Mouse (Mus musculus) lung, embryonic 14.5 days (tissue): ENCODE results near the gene Polr1c. TPM values are rescaled to one million over a fixed set of nuclear protein-coding genes. Genes with fewer than 3 reads are reported as not detected.

ENCODE experiments used
- ATAC-seq: fragments of 200-750 bp; cut with Nextera tagmentation; 2 replicates; pipeline ENCODE4 v1.8.0; 2017; ENCODE audit warnings: mild to moderate bottlenecking, moderate TSS enrichment, moderate library complexity; ENCODE audit not compliant: insufficient read depth
- DNase-seq: peaks from one replicate; pipeline ENCODE4 v3.0.0-alpha.2; 2015
- H3K27ac ChIP-seq: fragments of 300-500 bp; sonication (generic); 2 replicates; pipeline ENCODE4 v1.5.1; 2014; ENCODE audit warnings: low read depth, mild to moderate bottlenecking, moderate library complexity
- H3K27me3 ChIP-seq: fragments of 300-500 bp; sonication (generic); 2 replicates; pipeline ENCODE4 v1.6.1; 2014; ENCODE audit warnings: low read length, control low read depth; ENCODE audit not compliant: insufficient read depth
- H3K36me3 ChIP-seq: fragments of 300-500 bp; sonication (generic); 2 replicates; pipeline ENCODE4 v1.6.1; 2014; ENCODE audit warnings: control low read depth; ENCODE audit not compliant: insufficient read depth
- H3K4me1 ChIP-seq: fragments of 300-500 bp; sonication (generic); 2 replicates; pipeline ENCODE4 v1.6.1; 2014; ENCODE audit warnings: antibody characterized with exemption, control low read depth; ENCODE audit not compliant: insufficient read depth
- H3K4me2 ChIP-seq: fragments of 300-500 bp; sonication (generic); 2 replicates; pipeline ENCODE4 v1.6.1; 2014; ENCODE audit warnings: mild to moderate bottlenecking
- H3K4me3 ChIP-seq: fragments of 300-500 bp; sonication (generic); 2 replicates; pipeline ENCODE4 v1.5.1; 2014; ENCODE audit warnings: low read depth, low read length
- H3K9ac ChIP-seq: fragments of 300-500 bp; sonication (generic); 2 replicates; pipeline ENCODE4 v1.6.1; 2014
- H3K9me3 ChIP-seq: fragments of 300-500 bp; sonication (generic); 2 replicates; pipeline ENCODE4 v1.6.1; 2016; ENCODE audit warnings: low read depth, low read length, control low read depth
- CTCF ChIP-seq: IDR thresholded peaks from 2 replicates; pipeline ENCODE4 v1.5.1; 2016; ENCODE audit warnings: antibody characterized with exemption, low read depth
- WGBS: fragments of 180-500 bp; shearing (Covaris S2); extraction: QIAGEN DNeasy Blood & Tissue Kit; methylation state at CpG from one replicate; pipeline ENCODE4 v1.1.7; 2014; 5-methylcytosine and 5-hydroxymethylcytosine counted together
- polyA plus RNA-seq: library from polyadenylated mRNA; unstranded; fragments of >200 nt; fragmentation: Nextera tagmentation; extraction: Ambion mirVana; gene quantifications from 2 replicates; pipeline ENCODE4 v1.2.1, GENCODE M21; 2014

Polr1c gene
- polyA plus RNA-seq, 1 experiment from 2014 or later: 96.0 TPM

- no peak within 1 kb of the TSS for H3K27ac ChIP-seq
- peak within 1 kb of the TSS; percentile 48 for H3K9ac ChIP-seq
- TF ChIP-seq CTCF: no peak
- H3K27me3 ChIP-seq: peaks cover 18% of the 10 kb centered on the region
- peak within 1 kb of the TSS; percentile 100 for H3K4me2 ChIP-seq
- peak; percentile 83 for ATAC-seq
- peak; percentile 95 for DNase-seq
- peak within 1 kb of the TSS; percentile 65 for H3K4me3 ChIP-seq
- WGBS: 2% methylated on average over 48 of the region's 48 CpGs
- peaks cover 53% of the 10 kb centered on the region for H3K36me3 ChIP-seq
- no peaks in the 10 kb centered on the region for H3K4me1 ChIP-seq
- 0 out of 2 replicates have a peak, but pooled peaks cover 3% of the 10 kb centered on the region for H3K9me3 ChIP-seq
These were observed 5.7 kb upstream of the Polr1c start, which contains the start of gene Lrrc73 for GRCm38 (mm10) chr17:46253452-46254084. TSS of gene Lrrc73 (plus strand) at chr17:46253531.

GRCm38 (mm10) chr17:46252571-46253451 is 5.0 kb upstream of the Polr1c start:
- no peak overlapping the region for H3K27ac ChIP-seq
- DNase-seq (peak; percentile 77), ATAC-seq (no peak)
- H3K4me2 ChIP-seq: peak overlapping the region; percentile 100
- H3K9me3 ChIP-seq: 0 out of 2 replicates have a peak, but pooled peaks cover 3% of the 10 kb centered on the region
- no peaks in the 10 kb centered on the region for H3K4me1 ChIP-seq
- peak; percentile 53 for TF ChIP-seq CTCF
- H3K9ac ChIP-seq: peak overlapping the region; percentile 48; the same call in 1 of the 2 replicates
- H3K4me3 ChIP-seq: peak overlapping the region; percentile 65
- peaks cover 45% of the 10 kb centered on the region for H3K36me3 ChIP-seq
- 62% methylated on average over 14 of the region's 14 CpGs for WGBS
- peaks cover 18% of the 10 kb centered on the region for H3K27me3 ChIP-seq

GRCm38 (mm10) chr17:46251174-46251573 is 3.3 kb upstream of the Polr1c start:
- Histone ChIP-seq H3K36me3 (peaks cover 43% of the 10 kb centered on the region), H3K27ac (no peak overlapping the region), H3K4me2 (no peak overlapping the region), H3K9ac (no peak overlapping the region), H3K4me3 (no peak overlapping the region), H3K4me1 (peaks cover 6% of the 10 kb centered on the region; the same call in 1 of the 2 replicates), H3K27me3 (peaks cover 18% of the 10 kb centered on the region), H3K9me3 (no peaks in the 10 kb centered on the region)
- WGBS: 79% methylated on average over 7 of the region's 7 CpGs
- ATAC-seq (no peak), DNase-seq (no peak)
- TF ChIP-seq CTCF: no peak

GRCm38 (mm10) chr17:46248189-46248522 is 302 bp upstream of the Polr1c start:
- peak overlapping the region; percentile 69 for H3K27ac ChIP-seq
- no peak for TF ChIP-seq CTCF
- peak overlapping the region; percentile 96 for H3K4me3 ChIP-seq
- no peaks in the 10 kb centered on the region for H3K9me3 ChIP-seq
- WGBS: under 1% methylated on average over 37 of the region's 37 CpGs
- no peak for DNase-seq
- H3K36me3 ChIP-seq: peaks cover 73% of the 10 kb centered on the region
- H3K4me1 ChIP-seq: peaks cover 6% of the 10 kb centered on the region; the same call in 1 of the 2 replicates
- H3K9ac ChIP-seq: peak overlapping the region; percentile 91
- peak; percentile 32; the same call in 1 of the 2 replicates for ATAC-seq
- no peaks in the 10 kb centered on the region for H3K27me3 ChIP-seq
- peak overlapping the region; percentile 89 for H3K4me2 ChIP-seq

- Histone ChIP-seq H3K4me2 (no peak overlapping the region), H3K27ac (no peak overlapping the region; the same call in 1 of the 2 replicates), H3K36me3 (peaks cover 81% of the 10 kb centered on the region), H3K4me1 (peaks cover 6% of the 10 kb centered on the region; the same call in 1 of the 2 replicates), H3K9ac (no peak overlapping the region), H3K4me3 (no peak overlapping the region), H3K9me3 (no peaks in the 10 kb centered on the region), H3K27me3 (no peaks in the 10 kb centered on the region)
- DNase-seq (peak; percentile 32), ATAC-seq (no peak)
- 65% methylated on average over 10 of the region's 10 CpGs for WGBS
- TF ChIP-seq CTCF: no peak
These were observed 3.3 kb downstream of the Polr1c start for GRCm38 (mm10) chr17:46244579-46244978.

GRCm38 (mm10) chr17:46243624-46244023 is 4.2 kb downstream of the Polr1c start:
- H3K36me3 ChIP-seq: peaks cover 84% of the 10 kb centered on the region
- TF ChIP-seq CTCF: no peak
- 83% methylated on average over 2 of the region's 2 CpGs for WGBS
- no peak overlapping the region for H3K4me3 ChIP-seq
- H3K27ac ChIP-seq: no peak overlapping the region
- DNase-seq (no peak), ATAC-seq (no peak)
- H3K4me2 ChIP-seq: no peak overlapping the region
- no peaks in the 10 kb centered on the region for H3K9me3 ChIP-seq
- no peaks in the 10 kb centered on the region for H3K27me3 ChIP-seq
- peaks cover 6% of the 10 kb centered on the region; the same call in 1 of the 2 replicates for H3K4me1 ChIP-seq
- no peak overlapping the region for H3K9ac ChIP-seq

- H3K4me1 ChIP-seq: peaks cover 6% of the 10 kb centered on the region; the same call in 1 of the 2 replicates
- H3K27ac ChIP-seq: no peak overlapping the region
- ATAC-seq (no peak), DNase-seq (no peak)
- 69% methylated on average over 4 of the region's 4 CpGs for WGBS
- no peaks in the 10 kb centered on the region for H3K27me3 ChIP-seq
- no peaks in the 10 kb centered on the region for H3K9me3 ChIP-seq
- no peak overlapping the region for H3K4me3 ChIP-seq
- H3K36me3 ChIP-seq: peaks cover 90% of the 10 kb centered on the region
- TF ChIP-seq CTCF: no peak
- no peak overlapping the region for H3K9ac ChIP-seq
- no peak overlapping the region for H3K4me2 ChIP-seq
These were observed 4.9 kb downstream of the Polr1c start for GRCm38 (mm10) chr17:46242993-46243392.
